Mouse (Mus musculus): ENCODE data around the gene Cdh4. TPM values are rescaled to one million over a fixed set of nuclear protein-coding genes. Genes with fewer than 3 reads are reported as not detected.

Cdh4 gene
- total and polyA plus RNA-seq, 3 experiments = 0.05 TPM; not detected in 2

DNA sequence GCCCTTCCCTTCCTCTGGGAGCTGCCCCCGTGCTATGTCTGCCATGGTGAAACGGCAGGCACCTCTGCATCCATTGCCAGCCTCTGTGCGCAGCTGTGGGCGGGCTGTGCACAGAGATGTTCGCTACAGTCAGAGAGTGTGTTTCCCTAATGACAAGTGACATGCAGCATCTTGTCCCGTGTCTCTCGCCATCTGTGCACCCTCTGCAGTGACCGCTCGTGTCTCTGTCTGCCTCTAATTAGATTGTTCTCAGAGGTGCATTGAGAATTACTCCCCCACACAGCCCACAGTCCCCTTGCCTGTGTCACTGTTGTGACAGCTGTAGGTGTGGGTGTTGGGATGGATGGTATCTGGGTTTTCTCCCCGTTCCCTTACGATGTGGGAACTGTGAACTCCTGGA is 410.6 kb downstream of the Cdh4 start:
- H3K27me3 ChIP-seq (ENCODE audit: insufficient read depth, low read length) = no peaks in the 10 kb centered on the region

GRCm38 (mm10) chr2:179853892-179854291 is 411.7 kb downstream of the Cdh4 start:
- no peak for TF ChIP-seq GATA2 (IDR thresholded peaks at IDR 0.05; ENCODE audit: borderline replicate concordance, low read depth, low read length)
- TF ChIP-seq TAL1 (conservative IDR thresholded peaks at IDR 0.05; ENCODE audit: low read depth, low read length) = no peak
- TF ChIP-seq CTCF (IDR thresholded peaks at IDR 0.05; ENCODE audit: low read depth, low read length) = no peak
- TF ChIP-seq POLR2AphosphoS5 (IDR thresholded peaks at IDR 0.05; ENCODE audit: insufficient replicate concordance, low read depth, low read length) = no peak
- no peak for TF ChIP-seq GATA1 (IDR thresholded peaks at IDR 0.05; ENCODE audit: borderline replicate concordance, low read length)
- Histone ChIP-seq H3K27me3 (ENCODE audit: insufficient read depth, low read length) (no peaks in the 10 kb centered on the region), H3K4me1 (ENCODE audit: insufficient read depth, low read depth, low read length) (no peaks in the 10 kb centered on the region), H3K4me3 (ENCODE audit: low read depth, low read length) (no peak overlapping the region), H3K36me3 (replicated peaks) (no peaks in the 10 kb centered on the region), H3K9me3 (replicated peaks) (peaks cover 67% of the 10 kb centered on the region)
- ATAC-seq (ENCODE audit: extremely low read depth, insufficient number of reproducible peaks, low FRiP score, poor library complexity, severe bottlenecking) (no peak), DNase-seq (ENCODE audit: low spot score) (no peak)

More for the DNA sequence above, 410.6 kb downstream of the Cdh4 start:
- Histone ChIP-seq H3K4me3 (ENCODE audit: low read depth, low read length) (no peak overlapping the region), H3K4me1 (ENCODE audit: insufficient read depth, low read depth, low read length) (no peaks in the 10 kb centered on the region), H3K9me3 (replicated peaks) (peaks cover 73% of the 10 kb centered on the region), H3K36me3 (replicated peaks) (no peaks in the 10 kb centered on the region)
- DNase-seq (ENCODE audit: low spot score) = no peak
- no peak for ATAC-seq (ENCODE audit: extremely low read depth, insufficient number of reproducible peaks, low FRiP score, poor library complexity, severe bottlenecking)
- TF ChIP-seq TAL1 (conservative IDR thresholded peaks at IDR 0.05; ENCODE audit: low read depth, low read length) = no peak
- TF ChIP-seq GATA2 (IDR thresholded peaks at IDR 0.05; ENCODE audit: borderline replicate concordance, low read depth, low read length) = no peak
- TF ChIP-seq POLR2AphosphoS5 (IDR thresholded peaks at IDR 0.05; ENCODE audit: insufficient replicate concordance, low read depth, low read length) = no peak
- TF ChIP-seq GATA1 (IDR thresholded peaks at IDR 0.05; ENCODE audit: borderline replicate concordance, low read length) = no peak
- TF ChIP-seq CTCF (IDR thresholded peaks at IDR 0.05; ENCODE audit: low read depth, low read length) = no peak

DNA sequence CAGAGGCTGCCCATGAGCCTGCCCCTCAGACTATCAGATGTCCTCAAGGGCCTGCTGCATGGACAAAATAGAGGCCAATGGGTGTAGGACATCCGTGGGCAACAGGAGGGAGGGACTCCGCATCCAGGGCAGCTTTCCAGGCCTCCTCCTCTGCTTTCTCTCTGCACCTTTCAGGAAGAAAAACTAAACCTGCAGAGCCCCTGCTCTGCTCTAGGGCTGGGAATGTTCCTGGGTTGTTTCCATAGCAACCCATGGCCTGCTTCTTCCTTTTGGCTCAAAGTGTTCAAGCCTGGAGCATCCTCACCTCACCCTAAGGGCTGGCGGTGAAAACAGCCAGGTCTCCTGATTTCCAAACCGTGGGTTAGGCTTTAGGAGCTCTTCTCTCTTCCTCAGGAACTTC is 414.9 kb downstream of the Cdh4 start:
- DNase-seq (ENCODE audit: low spot score) (no peak), ATAC-seq (ENCODE audit: extremely low read depth, insufficient number of reproducible peaks, low FRiP score, poor library complexity, severe bottlenecking) (no peak)
- no peak overlapping the region for H3K4me3 ChIP-seq (ENCODE audit: low read depth, low read length)
- no peaks in the 10 kb centered on the region for H3K36me3 ChIP-seq (replicated peaks)
- H3K27me3 ChIP-seq (ENCODE audit: insufficient read depth, low read length) = no peaks in the 10 kb centered on the region
- H3K9me3 ChIP-seq (replicated peaks) = peaks cover 67% of the 10 kb centered on the region
- TF ChIP-seq TAL1 (conservative IDR thresholded peaks at IDR 0.05; ENCODE audit: low read depth, low read length) = no peak
- TF ChIP-seq CTCF (IDR thresholded peaks at IDR 0.05; ENCODE audit: low read depth, low read length) = no peak
- no peak for TF ChIP-seq GATA2 (IDR thresholded peaks at IDR 0.05; ENCODE audit: borderline replicate concordance, low read depth, low read length)
- no peak for TF ChIP-seq POLR2AphosphoS5 (IDR thresholded peaks at IDR 0.05; ENCODE audit: insufficient replicate concordance, low read depth, low read length)
- no peak for TF ChIP-seq GATA1 (IDR thresholded peaks at IDR 0.05; ENCODE audit: borderline replicate concordance, low read length)
- no peaks in the 10 kb centered on the region for H3K4me1 ChIP-seq (ENCODE audit: insufficient read depth, low read depth, low read length)

DNA sequence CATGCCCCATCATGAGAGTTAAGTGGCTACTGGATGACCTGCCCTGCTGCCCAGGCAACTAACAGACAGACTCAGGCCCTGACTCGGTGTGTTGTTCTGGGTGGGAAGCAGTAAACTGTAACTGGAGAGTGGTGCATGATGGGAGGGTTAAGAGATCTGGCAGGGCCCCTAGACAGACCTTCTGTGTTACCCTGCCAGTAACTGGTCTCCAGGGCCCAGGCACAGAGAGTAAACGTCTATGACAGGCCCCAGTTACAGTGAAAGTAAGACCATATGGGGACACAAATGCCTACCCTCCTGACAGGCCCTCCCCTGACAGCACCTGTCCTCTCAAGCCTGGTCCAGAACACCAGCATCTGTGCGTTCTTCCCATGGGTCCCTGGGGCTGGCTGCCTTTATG is 420.4 kb downstream of the Cdh4 start:
- Histone ChIP-seq H3K36me3 (replicated peaks) (no peaks in the 10 kb centered on the region), H3K4me3 (ENCODE audit: low read depth, low read length) (no peak overlapping the region), H3K27me3 (ENCODE audit: insufficient read depth, low read length) (no peaks in the 10 kb centered on the region), H3K9me3 (replicated peaks) (peaks cover 62% of the 10 kb centered on the region), H3K4me1 (ENCODE audit: insufficient read depth, low read depth, low read length) (no peaks in the 10 kb centered on the region)
- DNase-seq (ENCODE audit: low spot score) = no peak
- no peak for TF ChIP-seq TAL1 (conservative IDR thresholded peaks at IDR 0.05; ENCODE audit: low read depth, low read length)
- TF ChIP-seq POLR2AphosphoS5 (IDR thresholded peaks at IDR 0.05; ENCODE audit: insufficient replicate concordance, low read depth, low read length) = no peak
- ATAC-seq (ENCODE audit: extremely low read depth, insufficient number of reproducible peaks, low FRiP score, poor library complexity, severe bottlenecking) = no peak

DNA sequence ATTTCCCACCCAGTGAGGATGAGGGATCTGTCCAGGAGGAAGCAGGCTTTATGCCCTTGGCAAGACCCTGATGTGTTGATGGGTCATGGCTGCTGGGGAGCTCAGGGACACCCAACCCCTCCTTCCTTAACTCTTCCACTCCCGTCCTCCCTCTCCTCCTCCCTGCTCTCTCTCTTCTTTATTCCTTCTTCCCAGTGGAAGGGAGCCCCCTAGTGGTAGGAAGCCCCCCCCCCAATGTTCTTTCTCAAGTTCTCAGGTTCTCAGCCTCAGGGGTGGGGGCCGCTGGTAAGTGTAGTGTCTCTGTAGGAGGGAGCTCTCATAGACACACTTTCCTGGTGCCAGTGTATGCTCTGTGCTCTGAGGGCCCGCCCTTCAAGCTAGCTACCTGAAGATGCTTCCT is 421.0 kb downstream of the Cdh4 start:
- no peak overlapping the region for H3K4me3 ChIP-seq (ENCODE audit: low read depth, low read length)
- no peaks in the 10 kb centered on the region for H3K36me3 ChIP-seq (replicated peaks)
- TF ChIP-seq POLR2AphosphoS5 (IDR thresholded peaks at IDR 0.05; ENCODE audit: insufficient replicate concordance, low read depth, low read length) (no peak), GATA2 (IDR thresholded peaks at IDR 0.05; ENCODE audit: borderline replicate concordance, low read depth, low read length) (no peak), CTCF (IDR thresholded peaks at IDR 0.05; ENCODE audit: low read depth, low read length) (no peak)
- no peak for ATAC-seq (ENCODE audit: extremely low read depth, insufficient number of reproducible peaks, low FRiP score, poor library complexity, severe bottlenecking)
- H3K4me1 ChIP-seq (ENCODE audit: insufficient read depth, low read depth, low read length) = no peaks in the 10 kb centered on the region
- H3K27me3 ChIP-seq (ENCODE audit: insufficient read depth, low read length) = no peaks in the 10 kb centered on the region
- H3K9me3 ChIP-seq (replicated peaks) = peaks cover 66% of the 10 kb centered on the region
- DNase-seq (ENCODE audit: low spot score) = no peak

GRCm38 (mm10) chr2:179865097-179865496 is 422.9 kb downstream of the Cdh4 start:
- no peaks in the 10 kb centered on the region for H3K4me1 ChIP-seq (ENCODE audit: insufficient read depth, low read depth, low read length)
- H3K27me3 ChIP-seq (ENCODE audit: insufficient read depth, low read length) = no peaks in the 10 kb centered on the region
- DNase-seq (ENCODE audit: low spot score) (no peak), ATAC-seq (ENCODE audit: extremely low read depth, insufficient number of reproducible peaks, low FRiP score, poor library complexity, severe bottlenecking) (no peak)
- no peak for TF ChIP-seq CTCF (IDR thresholded peaks at IDR 0.05; ENCODE audit: low read depth, low read length)
- TF ChIP-seq POLR2AphosphoS5 (IDR thresholded peaks at IDR 0.05; ENCODE audit: insufficient replicate concordance, low read depth, low read length) = no peak
- TF ChIP-seq GATA1 (IDR thresholded peaks at IDR 0.05; ENCODE audit: borderline replicate concordance, low read length) = no peak
- TF ChIP-seq GATA2 (IDR thresholded peaks at IDR 0.05; ENCODE audit: borderline replicate concordance, low read depth, low read length) = no peak
- TF ChIP-seq TAL1 (conservative IDR thresholded peaks at IDR 0.05; ENCODE audit: low read depth, low read length) = no peak
- peaks cover 68% of the 10 kb centered on the region for H3K9me3 ChIP-seq (replicated peaks)
- H3K4me3 ChIP-seq (ENCODE audit: low read depth, low read length) = no peak overlapping the region
- H3K36me3 ChIP-seq (replicated peaks) = no peaks in the 10 kb centered on the region

DNA sequence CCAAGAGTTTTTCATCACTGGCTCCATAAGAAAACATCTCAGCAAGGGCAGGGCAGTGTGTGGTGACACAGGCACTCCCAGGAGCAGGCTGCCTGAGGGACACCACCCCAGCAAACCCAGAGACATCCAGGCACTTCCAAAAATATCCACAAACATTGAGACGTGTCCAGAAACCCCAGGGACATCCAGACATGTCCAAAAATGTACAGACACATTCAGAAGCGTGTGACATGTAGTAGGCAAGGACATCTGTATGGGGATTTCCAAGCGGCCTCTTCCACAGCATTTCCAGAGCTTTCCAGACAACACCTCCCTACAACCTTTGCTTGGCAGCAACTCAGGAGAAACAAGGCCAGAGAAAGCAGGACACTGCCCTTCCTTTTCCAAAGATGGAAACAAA is 425.4 kb downstream of the Cdh4 start:
- DNase-seq (ENCODE audit: low spot score) (no peak), ATAC-seq (ENCODE audit: extremely low read depth, insufficient number of reproducible peaks, low FRiP score, poor library complexity, severe bottlenecking) (no peak)
- TF ChIP-seq TAL1 (conservative IDR thresholded peaks at IDR 0.05; ENCODE audit: low read depth, low read length) = no peak
- TF ChIP-seq GATA1 (IDR thresholded peaks at IDR 0.05; ENCODE audit: borderline replicate concordance, low read length) = no peak
- no peak for TF ChIP-seq CTCF (IDR thresholded peaks at IDR 0.05; ENCODE audit: low read depth, low read length)
- H3K36me3 ChIP-seq (replicated peaks) = no peaks in the 10 kb centered on the region
- H3K4me1 ChIP-seq (ENCODE audit: insufficient read depth, low read depth, low read length) = no peaks in the 10 kb centered on the region
- no peak overlapping the region for H3K4me3 ChIP-seq (ENCODE audit: low read depth, low read length)
- H3K27me3 ChIP-seq (ENCODE audit: insufficient read depth, low read length) = no peaks in the 10 kb centered on the region
- peaks cover 57% of the 10 kb centered on the region for H3K9me3 ChIP-seq (replicated peaks)
